In the genomic region with DNA sequence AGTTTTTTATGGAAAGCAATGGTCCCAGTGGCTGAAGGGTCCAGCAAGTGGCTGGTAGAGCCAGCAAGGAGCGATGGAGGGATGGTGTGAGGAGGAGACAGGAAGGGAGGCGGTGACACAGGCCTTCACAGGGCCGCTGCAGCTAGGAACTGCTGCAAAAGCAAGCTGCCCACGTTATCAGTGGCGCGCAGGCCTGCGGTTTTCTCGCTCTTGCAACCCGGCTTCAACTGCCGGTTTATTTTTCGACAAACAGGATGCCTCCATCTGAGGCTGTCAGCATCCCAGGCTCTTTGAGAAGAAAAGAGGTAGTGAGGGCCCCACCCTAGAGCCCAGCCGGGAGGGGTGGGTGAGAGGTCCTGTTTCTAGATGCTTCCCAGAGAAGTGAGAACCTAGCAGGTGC, we compare ENCODE assay signal across 10 mouse cellular contexts. TPM values are rescaled to one million over a fixed set of nuclear protein-coding genes. Genes with fewer than 3 reads are reported as not detected.
DNase-seq lines count a peak whose midpoint lies in the region; ATAC-seq lines count a peak whose summit lies in the region.
"Had no signal": no experiment of that assay in that cellular context is flagged by ENCODE, and none has a peak within 500 bp of the region (broad histone marks: within the 10 kb centered on the region; RNA-seq: fewer than 3 reads in every experiment).

No protein-coding gene starts in this region.

- no peak overlapping the region for H3K9ac ChIP-seq in kidney, embryonic 15.5 days
- no peak overlapping the region for H3K9ac ChIP-seq in heart, embryonic 13.5 days
- no peak overlapping the region for H3K9ac ChIP-seq in neural tube, embryonic 15.5 days (replicated peaks)

- no peaks in the 10 kb centered on the region for H3K27me3 ChIP-seq in kidney, embryonic 15.5 days
- peaks cover 64% of the 10 kb centered on the region for H3K27me3 ChIP-seq in heart, embryonic 13.5 days (replicated peaks)
- H3K27me3 ChIP-seq in neural tube, embryonic 15.5 days (replicated peaks), result no peaks in the 10 kb centered on the region
- 0 out of 2 replicates have a peak, but pooled peaks cover 4% of the 10 kb centered on the region for H3K27me3 ChIP-seq in embryonic facial prominence, embryonic 10.5 days (replicated peaks; ENCODE audit: low read depth, poor library complexity, severe bottlenecking)

- H3K4me1 ChIP-seq in kidney, embryonic 15.5 days, result no peaks in the 10 kb centered on the region
- H3K4me1 ChIP-seq in heart, embryonic 13.5 days, result peaks cover 8% of the 10 kb centered on the region; the same call in 1 of the 2 replicates
- H3K4me1 ChIP-seq in neural tube, embryonic 15.5 days, result no peaks in the 10 kb centered on the region
- H3K4me1 ChIP-seq in embryonic facial prominence, embryonic 10.5 days, result no peaks in the 10 kb centered on the region

- H3K27ac ChIP-seq in kidney, embryonic 15.5 days, result no peak overlapping the region
- H3K27ac ChIP-seq in heart, embryonic 13.5 days (replicated peaks), result no peak overlapping the region
- H3K27ac ChIP-seq in neural tube, embryonic 15.5 days (replicated peaks), result no peak overlapping the region
- no peak overlapping the region for H3K27ac ChIP-seq in embryonic facial prominence, embryonic 10.5 days (replicated peaks)
- H3K27ac ChIP-seq: left cerebral cortex, adult 2 months had no signal

- H3K36me3 ChIP-seq in kidney, embryonic 15.5 days, result no peaks in the 10 kb centered on the region
- H3K36me3 ChIP-seq in heart, embryonic 13.5 days, result no peaks in the 10 kb centered on the region
- H3K36me3 ChIP-seq in neural tube, embryonic 15.5 days, result no peaks in the 10 kb centered on the region
- H3K36me3 ChIP-seq in embryonic facial prominence, embryonic 10.5 days (replicated peaks), result no peaks in the 10 kb centered on the region

- H3K4me3 ChIP-seq in kidney, embryonic 15.5 days (replicated peaks), result no peak overlapping the region
- H3K4me3 ChIP-seq in heart, embryonic 13.5 days, result no peak overlapping the region
- H3K4me3 ChIP-seq in neural tube, embryonic 15.5 days (replicated peaks), result no peak overlapping the region
- no peak overlapping the region for H3K4me3 ChIP-seq in embryonic facial prominence, embryonic 10.5 days
- H3K4me3 ChIP-seq: left cerebral cortex, adult 2 months had no signal

- WGBS in kidney, embryonic 15.5 days, result 77% methylated on average over 12 of the region's 12 CpGs
- 21% methylated on average over 12 of the region's 12 CpGs for WGBS in heart, embryonic 13.5 days
- WGBS in neural tube, embryonic 15.5 days, result 80% methylated on average over 12 of the region's 12 CpGs
- WGBS in embryonic facial prominence, embryonic 10.5 days, result 80% methylated on average over 12 of the region's 12 CpGs

- no peak for DNase-seq in kidney, adult 18-20 months
- DNase-seq in thymus, postnatal 10 days (ENCODE audit: low spot score in 2 of 2), result peak; percentile 83 to 90
- no peak for DNase-seq in Muller cell, postnatal 12 days (ENCODE audit: inconsistent ontology term)
- DNase-seq in embryonic facial prominence, embryonic 10.5 days (ENCODE audit: low spot score), result no peak
- DNase-seq: gastrocnemius, postnatal 10 days had no signal

- 0 out of 2 replicates have a peak, but pooled peaks have one; percentile 40 for ATAC-seq in kidney, embryonic 15.5 days (replicated peaks; ENCODE audit: low FRiP score)
- no peak for ATAC-seq in heart, embryonic 13.5 days (ENCODE audit: extremely low read depth, insufficient number of reproducible peaks, low FRiP score, low TSS enrichment)
- peak; percentile 81 for ATAC-seq in megakaryocyte, adult 5-6 weeks (ENCODE audit: poor library complexity, severe bottlenecking)
- no peak for ATAC-seq in neural tube, embryonic 15.5 days (ENCODE audit: low FRiP score)

- no peak overlapping the region for H3K4me2 ChIP-seq in kidney, embryonic 15.5 days
- H3K4me2 ChIP-seq in heart, embryonic 13.5 days, result peak overlapping the region; percentile 25; the same call in 1 of the 2 replicates
- H3K4me2 ChIP-seq in neural tube, embryonic 15.5 days, result no peak overlapping the region

- H3K9me3 ChIP-seq in kidney, embryonic 15.5 days (replicated peaks), result no peaks in the 10 kb centered on the region; the same call in 1 of the 2 replicates
- H3K9me3 ChIP-seq in heart, embryonic 13.5 days, result no peaks in the 10 kb centered on the region
- no peaks in the 10 kb centered on the region for H3K9me3 ChIP-seq in neural tube, embryonic 15.5 days (replicated peaks)
- H3K9me3 ChIP-seq in embryonic facial prominence, embryonic 10.5 days, result no peaks in the 10 kb centered on the region

RNA-seq across cellular contexts. Expression of a gene that starts 24.4 kb away (rescaled TPM):
- polyA plus RNA-seq in kidney, embryonic 15.5 days (2015; fragmentation: Nextera tagmentation; extraction: Ambion mirVana), result 1.6 and 2.1 TPM in 2 replicates
- polyA plus RNA-seq in heart, embryonic 13.5 days (2015; fragmentation: Nextera tagmentation; extraction: Ambion mirVana), result 1.1 TPM in 2 replicates
- 93.4 and 112 TPM in 2 replicates for total RNA-seq in megakaryocyte, adult 5-6 weeks (2015)
- total RNA-seq in megakaryocyte, adult 5-6 weeks (2017), result 44.7 and 61.5 TPM in 2 replicates
- polyA plus RNA-seq in neural tube, embryonic 15.5 days (2015; fragmentation: Nextera tagmentation; extraction: Ambion mirVana), result 2.9 and 12.2 TPM in 2 replicates
- polyA plus RNA-seq in embryonic facial prominence, embryonic 10.5 days (2016; fragmentation: Nextera tagmentation; extraction: Ambion mirVana), result 3.0 and 3.1 TPM in 2 replicates

Comparison
In these comparisons a context has a peak if more than half of its experiments do, and no peak if none do; other contexts are left out.
1. ATAC-seq: peak in kidney, embryonic 15.5 days (single experiment) and megakaryocyte, adult 5-6 weeks (single experiment); none in heart, embryonic 13.5 days (single experiment) and neural tube, embryonic 15.5 days (single experiment).
2. DNase-seq: peak in thymus, postnatal 10 days (2 of 2); none in kidney, adult 18-20 months (single experiment), Muller cell, postnatal 12 days (single experiment) and embryonic facial prominence, embryonic 10.5 days (single experiment).